Comparison of ENCODE assay signal across 10 mouse cellular contexts in the genomic region with DNA sequence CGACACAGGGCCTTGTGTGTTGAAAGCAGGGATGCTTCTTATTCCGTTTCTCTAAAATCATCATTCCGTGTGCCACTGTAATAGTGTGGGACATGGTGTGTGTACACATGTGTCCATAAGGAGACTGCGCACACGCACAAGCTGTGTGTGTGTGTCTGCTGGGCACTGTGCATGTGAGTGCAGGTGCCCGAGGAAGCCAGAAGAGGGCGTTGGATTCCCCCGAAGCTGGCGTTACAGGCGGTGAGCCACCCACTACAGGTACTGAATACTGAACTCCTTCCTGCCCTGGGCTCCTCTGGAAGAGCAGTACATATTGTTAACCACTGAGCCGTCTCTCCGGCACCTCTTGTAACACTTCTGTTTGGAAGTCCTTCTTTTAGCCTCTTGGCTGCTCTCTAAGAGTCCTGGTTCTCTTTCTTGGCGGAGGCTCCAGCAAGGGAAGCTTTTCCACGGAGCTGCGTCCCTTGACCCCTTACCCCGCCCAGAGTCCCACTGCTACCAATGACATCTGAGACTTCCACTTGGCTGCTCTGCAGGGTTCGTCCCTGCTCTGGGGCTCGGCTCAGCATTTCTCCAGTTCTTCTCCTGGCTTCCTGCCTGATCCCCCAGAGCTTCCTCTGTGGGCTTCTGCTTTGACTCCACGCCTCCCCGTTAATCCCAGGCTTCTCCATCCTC. TPM values are rescaled to one million over a fixed set of nuclear protein-coding genes. Genes with fewer than 3 reads are reported as not detected.
DNase-seq lines count a peak whose midpoint lies in the region; ATAC-seq and TF ChIP-seq lines count a peak whose summit lies in the region.
"Had no signal": no experiment of that assay in that cellular context is flagged by ENCODE, and none has a peak within 500 bp of the region (broad histone marks: within the 10 kb centered on the region; RNA-seq: fewer than 3 reads in every experiment).

No protein-coding gene starts in this region.

- peak; percentile 21 for DNase-seq in adrenal gland, postnatal 10 days
- DNase-seq in adrenal gland, adult 8-10 months, result no peak
- DNase-seq in left cerebral cortex, adult 2 months (ENCODE audit: extremely low spot score in 1 of 2, low spot score in 2 of 2), result peak in 1 of 2 experiments; percentile 19
- DNase-seq in left cerebral cortex, adult 18-20 months (ENCODE audit: low spot score in 2 of 2), result no peak
- peak; percentile 54 to 66 for DNase-seq in right cerebral cortex, postnatal 10 days (ENCODE audit: low spot score in 2 of 2)
- DNase-seq in right cerebral cortex, postnatal 14 days, result no peak
- no peak for DNase-seq in c-Kit-positive CD71-positive TER-119-positive erythroid progenitor cells, embryonic 14.5 days (ENCODE audit: low spot score)

- no peak overlapping the region for H3K4me3 ChIP-seq in left cerebral cortex, adult 2 months
- H3K4me3 ChIP-seq: limb, embryonic 12.5 days had no signal

- TF ChIP-seq CTCF in left cerebral cortex, adult 2 months (IDR thresholded peaks at IDR 0.05), result peak; percentile 8; the same call in 1 of the 2 replicates

- intact Hi-C loops in left cerebral cortex, adult 2 months (cut with DNase I), result no loop called here

- no peak for ATAC-seq in granulocyte monocyte progenitor cell, adult 5-6 weeks (replicated peaks; ENCODE audit: poor library complexity, severe bottlenecking)
- ATAC-seq: midbrain, embryonic 16.5 days had no signal

- H3K27ac ChIP-seq in left cerebral cortex, adult 2 months, result peak overlapping the region; percentile 44

RNA-seq across cellular contexts. Expression of a gene that starts 46.0 kb away (rescaled TPM):
- total RNA-seq in adrenal gland, postnatal 10 days (2021), result 10 to 100 TPM; 19.0 to 19.9 TPM
- 10 to 100 TPM; 14.9 to 27.6 (median 22.8) TPM for total RNA-seq in adrenal gland, adult 8-10 months (2022)
- total RNA-seq in left cerebral cortex, adult 2 months (2021), result 100 to 1,000 TPM; 161 to 164 TPM
- 100 to 1,000 TPM; 174 to 176 TPM for total RNA-seq in left cerebral cortex, adult 18-20 months (2021)
- 34.8 and 35.3 TPM in 2 replicates for total RNA-seq in granulocyte monocyte progenitor cell, adult 5-6 weeks (2014; fragmentation: Nextera tagmentation)
- total RNA-seq in granulocyte monocyte progenitor cell, adult 5-6 weeks (2017), result 71.3 and 85.3 TPM in 2 replicates

RNA-seq across cellular contexts. Expression of a gene that starts 52.4 kb away (rescaled TPM):
- 10 to 100 TPM in 1 of 2 experiments, 1 to 10 TPM in 1; 9.9 to 11.7 TPM for total RNA-seq in adrenal gland, postnatal 10 days (2021)
- 1 to 10 TPM in 3 of 4 experiments, under 1 TPM in 1; 0.64 to 1.5 (median 1.3) TPM for total RNA-seq in adrenal gland, adult 8-10 months (2022)
- under 1 TPM; 0.59 to 0.63 TPM for total RNA-seq in left cerebral cortex, adult 2 months (2021)
- total RNA-seq in left cerebral cortex, adult 18-20 months (2021), result under 1 TPM; 0.30 to 0.37 TPM
- 17.1 and 49.8 TPM in 2 replicates for total RNA-seq in granulocyte monocyte progenitor cell, adult 5-6 weeks (2014; fragmentation: Nextera tagmentation)
- 55.3 and 56.6 TPM in 2 replicates for total RNA-seq in granulocyte monocyte progenitor cell, adult 5-6 weeks (2017)

Comparison
In these comparisons a context has a peak if more than half of its experiments do, and no peak if none do; other contexts are left out.
1. DNase-seq: peak in adrenal gland, postnatal 10 days (single experiment) and right cerebral cortex, postnatal 10 days (2 of 2); none in adrenal gland, adult 8-10 months (single experiment), left cerebral cortex, adult 18-20 months (0 of 2), right cerebral cortex, postnatal 14 days (single experiment) and c-Kit-positive CD71-positive TER-119-positive erythroid progenitor cells, embryonic 14.5 days (single experiment).
2. RNA of a gene that starts 52.4 kb away (total RNA-seq): 17.1 to 56.6 TPM in granulocyte monocyte progenitor cell, adult 5-6 weeks and 9.9 to 11.7 TPM in adrenal gland, postnatal 10 days; 0.64 to 1.5 TPM in adrenal gland, adult 8-10 months, 0.59 to 0.63 TPM in left cerebral cortex, adult 2 months and 0.30 to 0.37 TPM in left cerebral cortex, adult 18-20 months; every median in the first group is over 4 times any median in the second.